Comparison of ENCODE assay signal across 19 mouse cellular contexts in the genomic region with DNA sequence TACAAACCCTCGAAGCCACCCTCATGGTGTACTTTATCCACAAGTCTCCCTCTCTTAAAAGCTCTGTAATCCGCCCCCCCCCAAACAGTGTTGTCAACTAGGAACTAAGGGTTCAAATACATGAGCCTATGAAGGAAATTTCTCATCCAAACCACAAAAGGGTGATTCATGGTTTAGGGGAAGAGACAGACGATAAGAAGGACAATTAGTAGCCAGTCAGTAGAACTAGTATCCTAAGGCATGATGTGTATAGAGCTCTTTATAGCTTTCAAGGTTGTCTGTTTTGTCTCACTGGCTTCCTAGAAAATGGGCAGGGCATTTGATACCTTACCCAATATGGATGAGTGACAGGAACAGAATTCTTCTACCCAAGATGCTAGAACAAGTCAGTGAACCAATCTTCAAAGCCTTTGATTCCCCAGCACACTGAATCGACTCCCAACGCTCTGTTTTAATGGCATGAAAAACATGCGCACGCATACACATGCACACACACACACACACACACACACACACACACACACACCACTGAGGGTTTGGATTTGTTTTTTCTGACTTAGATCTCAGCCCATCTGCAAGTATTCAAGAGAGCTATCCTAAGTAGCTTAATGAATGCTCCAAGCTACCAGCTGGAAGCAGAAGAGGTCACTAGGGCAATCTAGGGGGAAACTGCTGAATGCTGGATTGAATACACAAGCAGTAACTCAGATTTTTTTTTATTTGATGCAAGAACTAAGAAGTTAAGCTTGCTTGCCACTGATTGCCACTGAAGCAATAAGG.
A peak's percentile ranks its signal among the peaks of the same experiment; 100 is the strongest.
DNase-seq lines count a peak whose midpoint lies in the region; ATAC-seq and TF ChIP-seq lines count a peak whose summit lies in the region.
"Had no signal": no experiment of that assay in that cellular context is flagged by ENCODE, and none has a peak within 500 bp of the region (broad histone marks: within the 10 kb centered on the region; RNA-seq: fewer than 3 reads in every experiment).

No protein-coding gene starts in this region.

- peak; percentile 65 for DNase-seq in kidney, postnatal 0 days (ENCODE audit: low spot score)
- DNase-seq in kidney, adult 9 months = no peak
- DNase-seq in midbrain, embryonic 14.5 days = peak; percentile 35
- DNase-seq in embryonic facial prominence, embryonic 11.5 days (ENCODE audit: low spot score) = peak; percentile 63
- DNase-seq in layer of hippocampus, postnatal 36 days = no peak
- no peak for DNase-seq in layer of hippocampus, adult 8-10 months (ENCODE audit: low spot score in 2 of 2)
- no peak for DNase-seq in adrenal gland, adult 2 months
- DNase-seq: adrenal gland, postnatal 36 days; cerebellum, adult 9-11 months; heart, adult 2 months; kidney, adult 2 months; left cerebral cortex, postnatal 4 days; liver, embryonic 13.5 days; lung, postnatal 14 days had no signal

- H3K27me3 ChIP-seq in kidney, postnatal 0 days (ENCODE audit: insufficient read depth, low read length) = no peaks in the 10 kb centered on the region
- H3K27me3 ChIP-seq in midbrain, embryonic 14.5 days (ENCODE audit: control insufficient read depth, insufficient read depth, low read length) = no peaks in the 10 kb centered on the region
- no peaks in the 10 kb centered on the region for H3K27me3 ChIP-seq in midbrain, embryonic 16.5 days (ENCODE audit: control insufficient read depth, insufficient read depth, low read depth, low read length)
- no peaks in the 10 kb centered on the region for H3K27me3 ChIP-seq in embryonic facial prominence, embryonic 11.5 days (ENCODE audit: control insufficient read depth, insufficient read depth, low read length)
- H3K27me3 ChIP-seq: liver, embryonic 13.5 days; stomach, embryonic 15.5 days had no signal

- WGBS in kidney, postnatal 0 days = 64% methylated on average over 7 of the region's 7 CpGs
- WGBS in midbrain, embryonic 14.5 days = 62% methylated on average over 7 of the region's 7 CpGs
- 62% methylated on average over 7 of the region's 7 CpGs for WGBS in midbrain, embryonic 16.5 days
- WGBS in embryonic facial prominence, embryonic 11.5 days = 43% methylated on average over 7 of the region's 7 CpGs

- H3K9ac ChIP-seq in kidney, postnatal 0 days (ENCODE audit: low read depth, low read length) = no peak overlapping the region
- H3K9ac ChIP-seq in midbrain, embryonic 14.5 days (replicated peaks; ENCODE audit: low read length) = no peak overlapping the region
- no peak overlapping the region for H3K9ac ChIP-seq in midbrain, embryonic 16.5 days (ENCODE audit: low read depth, low read length)
- H3K9ac ChIP-seq in embryonic facial prominence, embryonic 11.5 days (replicated peaks; ENCODE audit: low read length) = no peak overlapping the region
- H3K9ac ChIP-seq: embryonic facial prominence, embryonic 13.5 days; liver, embryonic 13.5 days; stomach, embryonic 15.5 days had no signal

- peaks cover 3% of the 10 kb centered on the region; the same call in 1 of the 2 replicates for H3K4me1 ChIP-seq in kidney, postnatal 0 days (replicated peaks; ENCODE audit: insufficient read depth, low read length)
- H3K4me1 ChIP-seq in midbrain, embryonic 14.5 days (ENCODE audit: control insufficient read depth, insufficient read depth, low read length) = peaks cover 10% of the 10 kb centered on the region; the same call in 1 of the 2 replicates
- H3K4me1 ChIP-seq in midbrain, embryonic 16.5 days (ENCODE audit: control insufficient read depth, insufficient read depth, low read length) = no peaks in the 10 kb centered on the region; the same call in 1 of the 2 replicates
- no peaks in the 10 kb centered on the region for H3K4me1 ChIP-seq in embryonic facial prominence, embryonic 11.5 days (ENCODE audit: control insufficient read depth, insufficient read depth, low read length)
- H3K4me1 ChIP-seq: liver, embryonic 13.5 days; stomach, embryonic 15.5 days had no signal

- H3K9me3 ChIP-seq in kidney, postnatal 0 days (replicated peaks; ENCODE audit: low read length) = no peaks in the 10 kb centered on the region
- no peaks in the 10 kb centered on the region for H3K9me3 ChIP-seq in midbrain, embryonic 14.5 days (ENCODE audit: control insufficient read depth, low read length)
- no peaks in the 10 kb centered on the region for H3K9me3 ChIP-seq in midbrain, embryonic 16.5 days (replicated peaks; ENCODE audit: control insufficient read depth, low read length, poor library complexity, severe bottlenecking)
- no peaks in the 10 kb centered on the region for H3K9me3 ChIP-seq in embryonic facial prominence, embryonic 11.5 days (replicated peaks; ENCODE audit: control insufficient read depth, low read length)
- H3K9me3 ChIP-seq: embryonic facial prominence, embryonic 13.5 days; liver, embryonic 13.5 days; stomach, embryonic 15.5 days had no signal

- H3K27ac ChIP-seq in kidney, postnatal 0 days = no peak overlapping the region
- H3K27ac ChIP-seq in midbrain, embryonic 14.5 days (replicated peaks; ENCODE audit: low read depth, low read length) = no peak overlapping the region
- H3K27ac ChIP-seq in midbrain, embryonic 16.5 days (ENCODE audit: low read length) = no peak overlapping the region
- no peak overlapping the region for H3K27ac ChIP-seq in embryonic facial prominence, embryonic 11.5 days (replicated peaks; ENCODE audit: low read depth, low read length)
- H3K27ac ChIP-seq: embryonic facial prominence, embryonic 13.5 days; heart, adult 2 months; hindbrain, postnatal 0 days; liver, embryonic 13.5 days; stomach, embryonic 15.5 days had no signal

- H3K4me3 ChIP-seq in kidney, postnatal 0 days (replicated peaks; ENCODE audit: low read depth, low read length) = no peak overlapping the region
- H3K4me3 ChIP-seq in midbrain, embryonic 14.5 days (replicated peaks; ENCODE audit: low read depth, low read length) = no peak overlapping the region
- H3K4me3 ChIP-seq in midbrain, embryonic 16.5 days (ENCODE audit: low read depth, low read length) = no peak overlapping the region
- H3K4me3 ChIP-seq in embryonic facial prominence, embryonic 11.5 days (ENCODE audit: low read depth, low read length) = no peak overlapping the region
- H3K4me3 ChIP-seq: embryonic facial prominence, embryonic 13.5 days; heart, adult 2 months; liver, embryonic 13.5 days; stomach, embryonic 15.5 days had no signal

- TF ChIP-seq CTCF in kidney, postnatal 0 days (IDR thresholded peaks at IDR 0.05; ENCODE audit: low read depth) = no peak

- H3K4me2 ChIP-seq in kidney, postnatal 0 days (ENCODE audit: low read length) = no peak overlapping the region
- H3K4me2 ChIP-seq in midbrain, embryonic 14.5 days (ENCODE audit: low read length) = no peak overlapping the region
- H3K4me2 ChIP-seq in midbrain, embryonic 16.5 days (ENCODE audit: low read length) = no peak overlapping the region
- no peak overlapping the region for H3K4me2 ChIP-seq in embryonic facial prominence, embryonic 11.5 days (ENCODE audit: low read depth, low read length)
- H3K4me2 ChIP-seq: embryonic facial prominence, embryonic 13.5 days; liver, embryonic 13.5 days; stomach, embryonic 15.5 days had no signal

- no peaks in the 10 kb centered on the region for H3K36me3 ChIP-seq in kidney, postnatal 0 days (ENCODE audit: insufficient read depth, low read length)
- H3K36me3 ChIP-seq in midbrain, embryonic 14.5 days (ENCODE audit: control insufficient read depth, insufficient read depth, low read length) = no peaks in the 10 kb centered on the region
- no peaks in the 10 kb centered on the region for H3K36me3 ChIP-seq in midbrain, embryonic 16.5 days (ENCODE audit: control insufficient read depth, insufficient read depth, low read length)
- no peaks in the 10 kb centered on the region for H3K36me3 ChIP-seq in embryonic facial prominence, embryonic 11.5 days (replicated peaks; ENCODE audit: control insufficient read depth, insufficient read depth, low read depth, low read length)
- H3K36me3 ChIP-seq: embryonic facial prominence, embryonic 13.5 days; liver, embryonic 13.5 days; stomach, embryonic 15.5 days had no signal

- no peak for ATAC-seq in kidney, postnatal 0 days (replicated peaks; ENCODE audit: low FRiP score, low read depth)
- ATAC-seq in midbrain, embryonic 14.5 days (ENCODE audit: low FRiP score, low TSS enrichment) = no peak
- ATAC-seq in midbrain, embryonic 16.5 days = no peak
- ATAC-seq in embryonic facial prominence, embryonic 11.5 days (replicated peaks; ENCODE audit: insufficient number of reproducible peaks, low FRiP score, low TSS enrichment, low read depth) = no peak
- ATAC-seq: forebrain, embryonic 14.5 days; hindbrain, postnatal 0 days had no signal

Comparison
In these comparisons a context has a peak if more than half of its experiments do, and no peak if none do; other contexts are left out.
1. DNase-seq: peak in kidney, postnatal 0 days (single experiment), midbrain, embryonic 14.5 days (single experiment) and embryonic facial prominence, embryonic 11.5 days (single experiment); none in kidney, adult 9 months (single experiment), layer of hippocampus, postnatal 36 days (0 of 2), layer of hippocampus, adult 8-10 months (0 of 2) and adrenal gland, adult 2 months (single experiment).